Mouse (Mus musculus) embryonic facial prominence, embryonic 14.5 days (tissue): ENCODE results near the gene Aspdh. TPM values are rescaled to one million over a fixed set of nuclear protein-coding genes. Genes with fewer than 3 reads are reported as not detected.

Source experiments
- ATAC-seq: fragments of 200-750 bp; cut with Nextera tagmentation; 2 replicates; pipeline ENCODE4 v1.8.0; 2017; ENCODE audit warnings: low read depth, moderate number of reproducible peaks, moderate TSS enrichment
- DNase-seq: peaks from one replicate; pipeline ENCODE4 v3.0.0-alpha.2; 2015; ENCODE audit warnings: low spot score
- H3K27ac ChIP-seq: fragments of 300-500 bp; sonication (generic); replicated peaks from 2 replicates; pipeline ENCODE4 v1.5.1; 2014; ENCODE audit warnings: low read depth, mild to moderate bottlenecking, low read length, moderate library complexity
- H3K27me3 ChIP-seq: fragments of 300-500 bp; sonication (generic); replicated peaks from 2 replicates; pipeline ENCODE4 v1.6.1; 2014; ENCODE audit warnings: low read length; ENCODE audit not compliant: control insufficient read depth, insufficient read depth
- H3K36me3 ChIP-seq: fragments of 300-500 bp; sonication (generic); 2 replicates; pipeline ENCODE4 v1.6.1; 2014; ENCODE audit warnings: low read length, mixed read lengths; ENCODE audit not compliant: control insufficient read depth, insufficient read depth
- H3K4me1 ChIP-seq: fragments of 300-500 bp; sonication (generic); 2 replicates; pipeline ENCODE4 v1.6.1; 2014; ENCODE audit warnings: antibody characterized with exemption, low read length; ENCODE audit not compliant: control insufficient read depth, insufficient read depth
- H3K4me2 ChIP-seq: fragments of 300-500 bp; sonication (generic); 2 replicates; pipeline ENCODE4 v1.6.1; 2014; ENCODE audit warnings: low read depth, mild to moderate bottlenecking, low read length, moderate library complexity, mixed read lengths
- H3K4me3 ChIP-seq: fragments of 300-500 bp; sonication (generic); 2 replicates; pipeline ENCODE4 v1.5.1; 2014; ENCODE audit warnings: low read depth, mild to moderate bottlenecking, low read length
- H3K9ac ChIP-seq: fragments of 300-500 bp; sonication (generic); 2 replicates; pipeline ENCODE4 v1.6.1; 2014; ENCODE audit warnings: low read depth, mild to moderate bottlenecking, low read length, moderate library complexity, mixed read lengths
- H3K9me3 ChIP-seq: fragments of 300-500 bp; sonication (generic); 2 replicates; pipeline ENCODE4 v1.6.1; 2016; ENCODE audit warnings: low read length; ENCODE audit not compliant: control insufficient read depth
- WGBS: fragments of 180-500 bp; shearing (Covaris S2); extraction: QIAGEN DNeasy Blood & Tissue Kit; methylation state at CpG from one replicate; pipeline ENCODE4 v1.1.7; 2014; 5-methylcytosine and 5-hydroxymethylcytosine counted together
- polyA plus RNA-seq: library from polyadenylated mRNA; unstranded; fragments of >200 nt; fragmentation: Nextera tagmentation; extraction: Ambion mirVana; gene quantifications from 2 replicates; pipeline ENCODE4 v1.2.1, GENCODE M21; 2014

Gene Aspdh
- polyA plus RNA-seq, 1 experiment from 2014 or later = 0.47 TPM

DNA sequence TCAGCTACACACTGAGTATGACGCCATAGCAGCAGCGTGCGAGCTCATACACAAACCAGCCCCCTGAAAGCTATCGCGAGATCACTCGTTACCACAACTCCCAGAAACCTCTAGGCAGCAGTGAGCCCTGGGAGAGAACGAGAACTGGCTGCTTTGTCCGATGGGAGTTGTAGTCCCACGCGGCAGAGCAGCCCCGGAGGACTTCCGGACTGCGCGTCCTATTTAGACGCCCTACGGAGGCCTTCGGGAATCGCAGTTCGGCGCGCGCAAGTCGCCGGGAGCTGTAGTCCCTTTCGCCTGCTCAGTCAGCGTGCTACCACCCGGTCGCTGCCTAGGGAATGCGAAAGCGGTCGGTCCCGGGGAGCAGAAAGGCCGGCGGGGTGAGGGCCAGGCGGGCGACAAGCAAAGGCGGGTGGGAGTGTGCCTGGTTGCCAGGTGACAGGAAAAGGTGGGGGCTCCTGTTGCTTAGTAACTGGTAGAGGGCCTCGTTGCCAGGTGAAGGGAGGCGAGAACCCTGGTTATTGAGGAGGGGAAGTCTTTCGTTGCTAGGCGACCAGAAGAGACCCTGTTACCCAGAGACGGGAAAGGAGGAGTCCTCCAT is 2.7 kb downstream of the Aspdh start, which contains the start of gene Josd2:
TSS of gene Josd2 (plus strand) at position 170 of the 601 bp plus-strand sequence.
- Histone ChIP-seq H3K27me3 (peaks cover 12% of the 10 kb centered on the region), H3K9ac (peak within 1 kb of the TSS; percentile 86), H3K4me1 (peaks cover 9% of the 10 kb centered on the region), H3K36me3 (0 out of 2 replicates have a peak, but pooled peaks cover 9% of the 10 kb centered on the region), H3K4me2 (peak within 1 kb of the TSS; percentile 80), H3K27ac (peak within 1 kb of the TSS; percentile 75; the same call in 1 of the 2 replicates), H3K9me3 (no peaks in the 10 kb centered on the region), H3K4me3 (peak within 1 kb of the TSS; percentile 76)
- WGBS = under 1% methylated on average over 41 of the region's 42 CpGs
- DNase-seq (peak; percentile 99), ATAC-seq (peak; percentile 97)

DNA sequence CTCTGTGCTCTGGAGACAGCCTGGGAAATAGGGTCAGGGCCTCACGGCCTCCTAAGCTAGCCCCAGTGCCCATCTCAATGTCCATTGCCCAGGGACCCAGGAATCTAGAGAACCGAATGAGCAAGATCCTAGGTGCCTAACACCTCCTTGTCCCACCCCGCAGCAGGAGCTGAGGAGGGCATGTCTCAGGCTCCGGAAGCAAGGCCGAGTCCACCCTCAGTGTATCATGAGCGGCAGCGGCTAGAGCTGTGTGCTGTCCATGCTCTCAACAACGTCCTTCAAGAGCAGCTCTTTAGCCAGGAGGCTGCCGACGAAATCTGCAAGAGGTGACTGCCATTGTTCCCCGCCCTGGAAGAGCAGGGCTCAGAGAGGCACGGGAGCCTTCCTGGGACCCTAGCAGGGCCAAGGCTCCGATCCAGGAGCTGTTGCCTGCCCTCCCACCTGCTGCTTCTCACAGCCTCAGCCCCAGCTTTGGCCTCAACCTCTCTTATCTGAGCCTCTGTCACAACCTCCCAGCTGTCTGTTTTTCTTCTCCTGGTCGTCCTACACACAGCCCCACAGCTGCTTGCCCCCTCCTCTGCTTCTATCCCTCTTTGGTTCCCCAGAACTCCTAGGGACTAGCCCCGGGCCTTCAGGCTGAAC is 3.6 kb downstream of the Aspdh start:
- H3K9me3 ChIP-seq = no peaks in the 10 kb centered on the region
- H3K27ac ChIP-seq = peak overlapping the region; percentile 75; the same call in 1 of the 2 replicates
- peak overlapping the region; percentile 80 for H3K4me2 ChIP-seq
- H3K27me3 ChIP-seq = peaks cover 3% of the 10 kb centered on the region
- DNase-seq (no peak), ATAC-seq (no peak)
- 64% methylated on average over 15 of the region's 15 CpGs for WGBS
- H3K4me1 ChIP-seq = peaks cover 9% of the 10 kb centered on the region
- peak overlapping the region; percentile 76 for H3K4me3 ChIP-seq
- peak overlapping the region; percentile 86 for H3K9ac ChIP-seq
- 0 out of 2 replicates have a peak, but pooled peaks cover 6% of the 10 kb centered on the region for H3K36me3 ChIP-seq

DNA sequence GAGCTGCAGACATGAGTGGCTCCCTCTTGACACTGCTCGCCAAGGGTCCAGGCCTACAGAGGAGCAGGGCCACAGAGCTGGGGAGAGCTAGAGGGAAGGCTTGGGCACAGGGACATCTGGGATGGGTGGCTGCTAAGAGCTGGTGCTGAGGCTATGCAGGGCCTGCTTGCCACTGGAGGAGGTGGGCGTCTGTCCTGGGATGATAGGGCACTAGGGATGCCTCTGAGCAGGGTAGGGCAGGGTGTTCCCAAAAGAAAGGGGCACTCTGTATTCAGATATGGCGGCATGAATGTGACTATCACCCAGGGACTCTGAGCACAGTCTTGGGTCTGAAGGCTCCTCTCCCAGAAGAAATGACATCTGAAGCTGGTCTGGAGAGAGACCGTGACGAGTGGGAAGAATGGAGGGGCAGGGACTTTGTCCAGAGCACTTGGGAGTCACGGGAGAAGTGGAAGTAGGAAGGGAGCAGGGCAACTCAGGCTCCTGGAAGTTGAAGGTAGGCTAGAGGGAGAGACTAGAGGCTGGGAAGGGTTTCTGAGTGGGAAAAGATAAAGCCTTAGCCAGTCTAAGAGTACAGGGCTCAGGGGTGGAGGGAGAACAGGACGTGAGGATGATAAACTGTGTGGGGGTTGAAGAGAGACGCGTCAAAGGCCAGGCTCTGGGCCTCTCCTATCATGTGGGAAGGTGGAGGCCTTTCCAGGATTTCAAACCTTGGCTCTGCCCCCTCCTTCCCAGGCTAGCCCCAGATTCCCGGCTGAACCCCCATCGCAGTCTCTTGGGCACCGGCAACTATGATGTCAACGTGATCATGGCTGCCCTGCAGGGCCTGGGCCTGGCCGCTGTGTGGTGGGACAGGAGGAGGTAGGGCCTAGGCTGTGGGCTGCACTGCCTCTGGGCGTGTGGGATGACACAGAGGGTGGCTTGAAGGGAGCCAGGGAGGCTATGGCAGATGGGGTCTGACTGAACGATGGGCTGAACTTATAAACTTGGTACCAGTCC is 4.8 kb downstream of the Aspdh start:
- peaks cover 9% of the 10 kb centered on the region for H3K4me1 ChIP-seq
- H3K9me3 ChIP-seq = no peaks in the 10 kb centered on the region
- H3K27ac ChIP-seq = no peak overlapping the region
- ATAC-seq (no peak), DNase-seq (no peak)
- no peak overlapping the region for H3K9ac ChIP-seq
- no peak overlapping the region for H3K4me2 ChIP-seq
- WGBS = 87% methylated on average over 16 of the region's 16 CpGs
- peaks cover 7% of the 10 kb centered on the region; the same call in 1 of the 2 replicates for H3K27me3 ChIP-seq
- 0 out of 2 replicates have a peak, but pooled peaks cover 6% of the 10 kb centered on the region for H3K36me3 ChIP-seq
- H3K4me3 ChIP-seq = no peak overlapping the region

DNA sequence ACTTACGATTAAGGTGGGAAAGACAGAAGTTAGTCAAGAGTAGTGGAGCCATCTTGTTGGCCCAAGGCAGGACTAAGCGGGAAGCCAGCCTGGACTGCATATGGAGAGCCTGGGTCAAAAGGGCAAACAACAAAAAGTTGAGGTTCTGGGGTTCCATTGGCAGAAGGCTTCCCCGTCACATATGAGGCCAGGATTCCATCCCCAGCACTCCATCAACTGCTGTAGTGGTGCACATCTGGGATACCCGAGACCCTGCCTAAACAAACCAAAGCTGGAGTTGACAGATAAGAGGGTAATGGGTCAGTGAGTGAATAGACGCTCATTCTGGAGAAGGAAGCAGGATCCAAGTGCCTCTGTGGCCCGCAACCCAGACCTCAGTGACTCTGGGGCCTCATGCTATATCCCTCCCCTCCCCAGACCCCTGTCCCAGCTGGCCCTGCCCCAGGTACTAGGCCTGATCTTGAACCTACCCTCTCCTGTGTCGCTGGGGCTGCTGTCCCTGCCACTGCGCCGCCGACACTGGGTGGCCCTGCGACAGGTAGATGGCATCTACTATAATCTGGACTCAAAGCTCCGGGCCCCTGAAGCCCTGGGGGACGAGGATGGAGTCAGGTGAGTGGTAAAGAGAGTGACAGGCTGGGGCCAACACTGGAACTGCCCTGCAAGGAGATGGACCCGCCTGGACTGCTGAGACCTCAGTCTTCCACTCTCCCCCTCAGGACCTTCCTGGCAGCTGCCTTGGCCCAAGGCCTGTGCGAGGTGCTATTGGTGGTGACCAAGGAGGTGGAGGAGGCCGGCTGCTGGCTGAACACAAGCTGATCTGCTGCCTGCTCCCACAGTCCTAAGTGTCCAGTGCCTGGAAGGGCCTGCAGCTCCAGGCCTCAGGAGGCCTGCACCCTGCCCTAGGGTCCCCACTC is 5.8 kb downstream of the Aspdh start:
- no peak overlapping the region for H3K9ac ChIP-seq
- no peaks in the 10 kb centered on the region for H3K9me3 ChIP-seq
- no peak for ATAC-seq
- H3K4me1 ChIP-seq = peaks cover 15% of the 10 kb centered on the region
- 81% methylated on average over 15 of the region's 16 CpGs for WGBS
- no peak overlapping the region; the same call in 1 of the 2 replicates for H3K27ac ChIP-seq
- H3K36me3 ChIP-seq = 0 out of 2 replicates have a peak, but pooled peaks cover 6% of the 10 kb centered on the region
- no peak for DNase-seq
- H3K4me3 ChIP-seq = no peak overlapping the region
- H3K4me2 ChIP-seq = no peak overlapping the region
- peaks cover 10% of the 10 kb centered on the region for H3K27me3 ChIP-seq

DNA sequence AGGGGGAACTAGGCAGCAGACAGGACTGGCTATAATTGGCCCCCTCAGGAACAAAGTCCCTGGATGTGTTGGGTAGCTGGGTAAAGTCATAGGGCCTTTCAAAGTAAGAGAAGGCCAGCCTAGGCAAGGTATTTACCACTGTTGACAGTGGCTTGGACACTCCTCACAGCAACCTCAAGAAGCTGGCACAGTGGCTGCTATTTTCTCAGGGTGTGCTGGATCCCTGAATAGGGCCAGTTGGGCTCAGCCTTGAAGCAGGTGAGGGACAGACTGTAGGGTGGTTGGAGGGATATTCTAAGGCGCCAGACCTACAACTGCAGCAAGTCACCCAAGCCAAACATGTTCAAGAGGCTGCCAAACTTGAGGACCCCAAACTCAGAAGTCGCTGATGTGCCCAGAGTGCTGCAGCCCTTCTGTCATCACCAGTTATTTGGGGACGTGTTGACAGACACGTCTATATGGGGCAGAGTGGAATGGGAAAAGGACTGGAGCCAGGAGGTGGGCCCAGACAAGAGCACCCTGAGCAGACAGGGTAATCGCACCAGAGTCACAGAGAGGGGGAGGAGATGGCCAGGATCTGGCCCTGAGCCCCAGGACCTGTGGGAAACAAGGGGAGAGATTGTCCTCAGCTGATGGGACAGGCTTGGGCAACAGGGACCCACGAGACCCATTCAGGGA is 6.8 kb downstream of the Aspdh start:
- Histone ChIP-seq H3K27me3 (peaks cover 12% of the 10 kb centered on the region), H3K27ac (peak overlapping the region; percentile 15; the same call in 1 of the 2 replicates), H3K9ac (no peak overlapping the region), H3K36me3 (0 out of 2 replicates have a peak, but pooled peaks cover 6% of the 10 kb centered on the region), H3K4me2 (no peak overlapping the region), H3K4me1 (peaks cover 15% of the 10 kb centered on the region), H3K9me3 (no peaks in the 10 kb centered on the region), H3K4me3 (no peak overlapping the region)
- WGBS = 28% methylated on average over 6 of the region's 6 CpGs
- DNase-seq (peak; percentile 63), ATAC-seq (peak; percentile 6; the same call in 1 of the 2 replicates)

DNA sequence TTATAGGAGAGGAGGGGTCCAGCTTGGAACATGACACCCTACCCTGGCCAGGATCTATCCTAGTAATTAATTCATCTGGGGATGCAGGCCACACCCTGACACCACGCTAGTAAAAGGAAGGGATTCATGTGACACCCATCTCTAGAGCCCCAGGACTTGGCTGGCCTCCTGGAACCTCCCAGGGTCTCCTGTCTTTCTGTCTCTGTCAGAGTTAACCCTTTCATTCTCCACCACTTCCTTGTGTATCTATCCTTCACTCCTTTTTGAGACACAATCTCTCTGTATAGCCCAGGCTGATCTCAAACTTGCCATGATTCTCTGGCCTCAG is 7.3 kb downstream of the Aspdh start:
- Histone ChIP-seq H3K4me1 (peaks cover 15% of the 10 kb centered on the region), H3K4me3 (no peak overlapping the region), H3K4me2 (no peak overlapping the region), H3K9me3 (no peaks in the 10 kb centered on the region), H3K36me3 (0 out of 2 replicates have a peak, but pooled peaks cover 6% of the 10 kb centered on the region), H3K27me3 (peaks cover 16% of the 10 kb centered on the region), H3K9ac (no peak overlapping the region), H3K27ac (no peak overlapping the region; the same call in 1 of the 2 replicates)
- 11% methylated on average over 1 of the region's 1 CpGs for WGBS
- ATAC-seq (peak; percentile 5; the same call in 1 of the 2 replicates), DNase-seq (no peak)

DNA sequence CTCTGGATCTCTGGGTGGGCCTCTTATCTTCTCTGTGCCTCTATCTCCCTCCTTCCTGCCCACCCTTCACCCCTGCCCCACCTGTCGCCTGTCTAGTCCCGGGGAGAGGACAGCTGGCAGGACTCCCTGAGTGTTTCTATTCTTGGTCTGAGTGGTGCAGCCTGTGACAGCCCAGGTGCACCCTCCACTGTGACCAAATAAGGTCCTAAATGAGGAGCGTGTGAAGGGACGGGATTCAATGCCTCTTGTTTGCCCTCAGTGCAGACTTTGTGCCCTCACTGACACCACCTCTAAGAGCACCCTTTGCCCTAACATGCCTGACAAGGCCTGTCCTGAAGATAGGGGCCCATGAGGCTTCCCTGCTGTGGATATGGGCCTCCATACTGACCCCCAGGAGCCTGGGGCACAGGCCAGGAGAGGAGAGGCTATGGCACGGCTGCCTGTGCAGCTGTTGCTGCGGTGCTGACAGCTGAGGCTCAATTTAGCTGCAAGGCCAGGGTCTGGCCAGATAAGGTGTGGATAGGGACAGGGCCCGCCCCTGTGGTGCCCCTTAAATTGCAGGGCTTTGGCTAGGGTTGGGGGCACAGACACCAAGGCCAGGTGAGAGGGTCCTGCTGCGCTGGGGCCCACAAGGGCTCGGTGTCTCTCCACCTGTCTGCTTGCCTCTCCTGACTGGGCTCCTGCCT is 7.9 kb downstream of the Aspdh start:
- peak; percentile 46 for ATAC-seq
- Histone ChIP-seq H3K4me3 (no peak overlapping the region), H3K9ac (peak overlapping the region; percentile 46; the same call in 1 of the 2 replicates), H3K4me2 (no peak overlapping the region), H3K9me3 (no peaks in the 10 kb centered on the region), H3K4me1 (peaks cover 15% of the 10 kb centered on the region), H3K36me3 (0 out of 2 replicates have a peak, but pooled peaks cover 6% of the 10 kb centered on the region), H3K27me3 (peaks cover 22% of the 10 kb centered on the region), H3K27ac (peak overlapping the region; percentile 58)
- DNase-seq = peak; percentile 56
- 40% methylated on average over 7 of the region's 9 CpGs for WGBS
